Mouse (Mus musculus) lung, postnatal 36 days (tissue): ENCODE results near the gene Irf2bp2.
"Not testable (repeated sequence)": the region's sequence is repeated elsewhere in the genome, so short reads cannot be mapped to it uniquely, and the experiment has no call there.

Experiments used
- DNase-seq: peaks from one replicate; pipeline ENCODE4 v3.0.0; 2022; ENCODE audit warnings: mixed read lengths

Gene Irf2bp2

GRCm38 (mm10) chr8:126601325-126601724, 7.5 kb upstream of the Irf2bp2 start:
- no peak for DNase-seq

GRCm38 (mm10) chr8:126600816-126601243, 7.0 kb upstream of the Irf2bp2 start:
- DNase-seq, result no peak

- DNase-seq, result not testable (repeated sequence)
These were observed 6.6 kb upstream of the Irf2bp2 start for GRCm38 (mm10) chr8:126600388-126600787.

- no peak for DNase-seq
These were observed 5.5 kb upstream of the Irf2bp2 start for GRCm38 (mm10) chr8:126599297-126599696.

GRCm38 (mm10) chr8:126598218-126598617, 4.4 kb upstream of the Irf2bp2 start:
- DNase-seq, result no peak

GRCm38 (mm10) chr8:126596721-126597120, 2.9 kb upstream of the Irf2bp2 start:
- no peak for DNase-seq

- DNase-seq, result peak; percentile 94
These were observed 2.4 kb upstream of the Irf2bp2 start for GRCm38 (mm10) chr8:126596097-126596634.

- peak; percentile 87 for DNase-seq
These were observed 1.6 kb upstream of the Irf2bp2 start for GRCm38 (mm10) chr8:126595204-126596061.

GRCm38 (mm10) chr8:126594481-126595000, 755 bp upstream of the Irf2bp2 start:
- peak; percentile 100 for DNase-seq

GRCm38 (mm10) chr8:126592771-126593571, 815 bp downstream of the Irf2bp2 start:
- DNase-seq, result no peak

- DNase-seq, result no peak
These were observed 1.4 kb downstream of the Irf2bp2 start for GRCm38 (mm10) chr8:126592381-126592770.

GRCm38 (mm10) chr8:126591821-126592268, 1.9 kb downstream of the Irf2bp2 start:
- peak; percentile 67 for DNase-seq

- DNase-seq, result no peak
These were observed 2.5 kb downstream of the Irf2bp2 start for GRCm38 (mm10) chr8:126591141-126591820.

- no peak for DNase-seq
These were observed 3.2 kb downstream of the Irf2bp2 start for GRCm38 (mm10) chr8:126590599-126590998.

- DNase-seq, result peak; percentile 90
These were observed 3.7 kb downstream of the Irf2bp2 start for GRCm38 (mm10) chr8:126590024-126590529.

- DNase-seq, result no peak
These were observed 4.2 kb downstream of the Irf2bp2 start for GRCm38 (mm10) chr8:126589507-126590023.

GRCm38 (mm10) chr8:126588636-126589506, 4.9 kb downstream of the Irf2bp2 start:
- DNase-seq, result no peak

- no peak for DNase-seq
These were observed 5.8 kb downstream of the Irf2bp2 start for GRCm38 (mm10) chr8:126587836-126588503.

- DNase-seq, result no peak
These were observed 6.9 kb downstream of the Irf2bp2 start for GRCm38 (mm10) chr8:126586599-126587577.
